Mouse (Mus musculus): ENCODE data around the gene Acp4. TPM values are rescaled to one million over a fixed set of nuclear protein-coding genes. Genes with fewer than 3 reads are reported as not detected.
A peak's percentile ranks its signal among the peaks of the same experiment; 100 is the strongest.
"Not testable (repeated sequence)": the region's sequence is repeated elsewhere in the genome, so short reads cannot be mapped to it uniquely, and the experiment has no call there.

The Acp4 gene
- polyA plus RNA-seq (2015; fragmentation: Nextera tagmentation; extraction: Ambion mirVana), result 0.14 TPM in 1 of 2 replicates, not detected in the other

GRCm38 (mm10) chr7:44257278-44257677 is at the start of gene Acp4:
Acp4 (minus strand) TSS chr7:44257378.
- Histone ChIP-seq H3K36me3 (peaks cover 27% of the 10 kb centered on the region), H3K27ac (no peak within 1 kb of the TSS), H3K4me1 (no peaks in the 10 kb centered on the region), H3K9me3 (no peaks in the 10 kb centered on the region), H3K27me3 (peaks cover 14% of the 10 kb centered on the region), H3K9ac (no peak within 1 kb of the TSS), H3K4me2 (replicated peaks) (no peak within 1 kb of the TSS), H3K4me3 (no peak within 1 kb of the TSS)
- no peak for ATAC-seq (ENCODE audit: low FRiP score, low read depth)
- 74% methylated on average over 4 of the region's 4 CpGs for WGBS

GRCm38 (mm10) chr7:44306516-44307240 is 49.5 kb upstream of the Acp4 start, which contains the start of gene Clec11a:
Clec11a (minus strand) TSS chr7:44306902.
- H3K27me3 ChIP-seq, result peaks cover 23% of the 10 kb centered on the region

GRCm38 (mm10) chr7:44305686-44306085 is 48.5 kb upstream of the Acp4 start:
- Histone ChIP-seq H3K9ac (no peak overlapping the region), H3K4me3 (peak overlapping the region; percentile 73), H3K4me2 (replicated peaks) (peak overlapping the region; percentile 79), H3K27me3 (peaks cover 14% of the 10 kb centered on the region), H3K36me3 (no peaks in the 10 kb centered on the region), H3K27ac (peak overlapping the region; percentile 85), H3K4me1 (peaks cover 52% of the 10 kb centered on the region), H3K9me3 (no peaks in the 10 kb centered on the region)
- ATAC-seq (ENCODE audit: low FRiP score, low read depth), result no peak; the same call in 1 of the 2 replicates
- 9% methylated on average over 16 of the region's 16 CpGs for WGBS

More at GRCm38 (mm10) chr7:44306516-44307240, 49.5 kb upstream of the Acp4 start, which contains the start of gene Clec11a:
- peak within 1 kb of the TSS; percentile 79 for H3K4me2 ChIP-seq (replicated peaks)
- H3K9me3 ChIP-seq, result no peaks in the 10 kb centered on the region
- no peak for ATAC-seq (ENCODE audit: low FRiP score, low read depth)
- peaks cover 62% of the 10 kb centered on the region for H3K4me1 ChIP-seq
- peak within 1 kb of the TSS; percentile 39 for H3K9ac ChIP-seq
- peak within 1 kb of the TSS; percentile 85 for H3K27ac ChIP-seq
- 62% methylated on average over 6 of the region's 6 CpGs for WGBS
- H3K4me3 ChIP-seq, result peak within 1 kb of the TSS; percentile 73
- H3K36me3 ChIP-seq, result no peaks in the 10 kb centered on the region

- Histone ChIP-seq H3K27ac (peak overlapping the region; percentile 94), H3K27me3 (peaks cover 14% of the 10 kb centered on the region), H3K36me3 (no peaks in the 10 kb centered on the region), H3K4me2 (replicated peaks) (peak overlapping the region; percentile 79), H3K4me3 (peak overlapping the region; percentile 73), H3K4me1 (peaks cover 47% of the 10 kb centered on the region), H3K9ac (peak overlapping the region; percentile 95), H3K9me3 (no peaks in the 10 kb centered on the region)
- WGBS, result under 1% methylated on average over 49 of the region's 49 CpGs
- ATAC-seq (ENCODE audit: low FRiP score, low read depth), result peak; percentile 93
Observed at GRCm38 (mm10) chr7:44304775-44305641, 47.8 kb upstream of the Acp4 start.

- Histone ChIP-seq H3K4me1 (peaks cover 44% of the 10 kb centered on the region), H3K4me3 (peak overlapping the region; percentile 73), H3K9me3 (no peaks in the 10 kb centered on the region), H3K27ac (peak overlapping the region; percentile 94), H3K27me3 (peaks cover 11% of the 10 kb centered on the region), H3K9ac (peak overlapping the region; percentile 95), H3K36me3 (no peaks in the 10 kb centered on the region), H3K4me2 (replicated peaks) (peak overlapping the region; percentile 79)
- ATAC-seq (ENCODE audit: low FRiP score, low read depth), result peak; percentile 9
- under 1% methylated on average over 25 of the region's 25 CpGs for WGBS
Observed at GRCm38 (mm10) chr7:44304463-44304774, 47.2 kb upstream of the Acp4 start.

GRCm38 (mm10) chr7:44303346-44304340 is 46.5 kb upstream of the Acp4 start:
- WGBS, result 86% methylated on average over 14 of the region's 14 CpGs
- Histone ChIP-seq H3K27me3 (peaks cover 5% of the 10 kb centered on the region; the same call in 1 of the 2 replicates), H3K4me1 (peaks cover 41% of the 10 kb centered on the region), H3K9me3 (no peaks in the 10 kb centered on the region), H3K4me3 (peak overlapping the region; percentile 73), H3K4me2 (replicated peaks) (peak overlapping the region; percentile 79), H3K9ac (peak overlapping the region; percentile 95), H3K36me3 (no peaks in the 10 kb centered on the region), H3K27ac (peak overlapping the region; percentile 94)
- no peak for ATAC-seq (ENCODE audit: low FRiP score, low read depth)

- H3K27me3 ChIP-seq; H3K4me2 ChIP-seq (replicated peaks); ATAC-seq (ENCODE audit: low FRiP score, low read depth); H3K4me3 ChIP-seq; H3K27ac ChIP-seq; H3K36me3 ChIP-seq; H3K9ac ChIP-seq; H3K9me3 ChIP-seq; H3K4me1 ChIP-seq: not testable (repeated sequence)
- whole genome bisulfite sequencing, result 83% methylated on average over 2 of the region's 2 CpGs
Observed at GRCm38 (mm10) chr7:44297501-44297900, 40.3 kb upstream of the Acp4 start.

- ATAC-seq (ENCODE audit: low FRiP score, low read depth), result no peak
- Histone ChIP-seq H3K36me3 (no peaks in the 10 kb centered on the region), H3K27ac (no peak overlapping the region), H3K9ac (no peak overlapping the region), H3K4me1 (no peaks in the 10 kb centered on the region), H3K4me3 (no peak overlapping the region), H3K4me2 (replicated peaks) (no peak overlapping the region), H3K27me3 (0 out of 2 replicates have a peak, but pooled peaks cover 2% of the 10 kb centered on the region), H3K9me3 (no peaks in the 10 kb centered on the region)
- whole genome bisulfite sequencing, result 58% methylated on average over 4 of the region's 4 CpGs
Observed at GRCm38 (mm10) chr7:44291418-44291817, 34.2 kb upstream of the Acp4 start.

GRCm38 (mm10) chr7:44290986-44291385 is 33.8 kb upstream of the Acp4 start:
- WGBS, result 77% methylated on average over 4 of the region's 4 CpGs
- H3K9ac ChIP-seq, result no peak overlapping the region
- H3K9me3 ChIP-seq, result no peaks in the 10 kb centered on the region
- no peak overlapping the region for H3K4me2 ChIP-seq (replicated peaks)
- H3K27me3 ChIP-seq, result 0 out of 2 replicates have a peak, but pooled peaks cover 2% of the 10 kb centered on the region
- no peak overlapping the region for H3K27ac ChIP-seq
- H3K4me3 ChIP-seq, result no peak overlapping the region
- no peaks in the 10 kb centered on the region for H3K36me3 ChIP-seq
- no peak for ATAC-seq (ENCODE audit: low FRiP score, low read depth)
- no peaks in the 10 kb centered on the region for H3K4me1 ChIP-seq

- Histone ChIP-seq H3K36me3 (no peaks in the 10 kb centered on the region), H3K4me1 (no peaks in the 10 kb centered on the region), H3K9ac (no peak overlapping the region), H3K4me3 (no peak overlapping the region), H3K27ac (no peak overlapping the region), H3K9me3 (no peaks in the 10 kb centered on the region), H3K27me3 (0 out of 2 replicates have a peak, but pooled peaks cover 2% of the 10 kb centered on the region), H3K4me2 (replicated peaks) (no peak overlapping the region)
- WGBS, result 75% methylated on average over 7 of the region's 7 CpGs
- ATAC-seq (ENCODE audit: low FRiP score, low read depth), result no peak
Observed at GRCm38 (mm10) chr7:44287760-44288159, 30.6 kb upstream of the Acp4 start.

- no peaks in the 10 kb centered on the region for H3K4me1 ChIP-seq
- no peak overlapping the region for H3K4me2 ChIP-seq (replicated peaks)
- H3K36me3 ChIP-seq, result no peaks in the 10 kb centered on the region
- no peak overlapping the region for H3K9ac ChIP-seq
- H3K27ac ChIP-seq, result no peak overlapping the region
- ATAC-seq (ENCODE audit: low FRiP score, low read depth), result no peak
- no peak overlapping the region for H3K4me3 ChIP-seq
- H3K27me3 ChIP-seq, result peaks cover 12% of the 10 kb centered on the region; the same call in 1 of the 2 replicates
- WGBS, result 80% methylated on average over 7 of the region's 7 CpGs
- peaks cover 5% of the 10 kb centered on the region; the same call in 1 of the 2 replicates for H3K9me3 ChIP-seq
Observed at GRCm38 (mm10) chr7:44281586-44281985, 24.4 kb upstream of the Acp4 start.

All from limb, embryonic 13.5 days (tissue).